Mouse (Mus musculus): ENCODE results near the gene Lipa.

GRCm38 (mm10) chr19:34573650-34574049 is 46.4 kb upstream of the Lipa start:
- TF ChIP-seq EP300 (optimal IDR thresholded peaks at IDR 0.05) = no peak
- TF ChIP-seq CTCF (IDR thresholded peaks at IDR 0.05; ENCODE audit: low read depth) = no peak

Data from stomach, postnatal 0 days (tissue).